Mouse (Mus musculus): Measurements from ENCODE around the gene Zfr.

Gene Zfr

DNA sequence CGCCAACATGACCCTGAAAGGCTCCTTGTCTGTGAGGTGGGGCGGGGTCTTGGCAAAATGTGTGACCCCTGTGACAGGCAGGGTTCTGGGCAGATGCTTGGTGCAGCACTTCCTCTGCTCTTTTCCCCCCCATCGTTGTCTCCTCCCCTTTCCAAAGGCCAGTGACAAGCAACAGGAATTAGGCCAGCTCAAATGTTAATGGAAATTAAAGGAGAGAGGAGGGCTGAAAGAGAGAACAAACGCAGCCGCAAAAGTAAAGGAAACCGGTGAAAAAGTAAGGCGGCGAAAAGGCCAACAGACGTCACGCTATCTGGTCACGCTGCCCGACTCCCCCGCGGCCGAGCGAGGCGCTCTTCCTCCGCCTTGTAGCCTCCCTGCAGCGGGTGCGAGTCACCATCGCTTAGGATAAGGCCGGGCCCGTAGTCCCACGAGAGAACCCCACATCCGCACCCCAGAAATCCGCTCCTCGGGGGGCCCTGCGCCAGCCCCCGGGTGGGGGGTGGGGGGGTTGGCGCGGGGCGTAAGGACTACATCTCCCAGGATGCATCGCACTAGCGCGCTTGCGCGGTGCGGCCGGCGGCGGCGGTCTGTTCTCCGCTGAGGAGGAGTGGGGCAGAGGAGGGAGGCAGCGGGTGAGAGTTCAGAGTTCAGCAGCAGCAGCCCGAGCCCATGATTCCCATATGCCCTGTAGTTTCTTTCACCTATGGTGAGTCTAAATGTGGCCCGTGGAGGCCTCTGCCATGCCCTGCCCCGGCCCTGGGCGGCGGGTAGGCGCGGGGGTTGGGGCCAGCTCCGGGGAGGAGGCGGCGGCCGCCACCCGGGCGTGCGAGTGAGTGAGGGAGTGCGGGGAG lies at the start of gene Zfr:
TSS of gene Zfr (plus strand) at position 590 of the 851 bp plus-strand sequence.
- DNase-seq (ENCODE audit: low read depth, low spot score), result peak; percentile 83

DNA sequence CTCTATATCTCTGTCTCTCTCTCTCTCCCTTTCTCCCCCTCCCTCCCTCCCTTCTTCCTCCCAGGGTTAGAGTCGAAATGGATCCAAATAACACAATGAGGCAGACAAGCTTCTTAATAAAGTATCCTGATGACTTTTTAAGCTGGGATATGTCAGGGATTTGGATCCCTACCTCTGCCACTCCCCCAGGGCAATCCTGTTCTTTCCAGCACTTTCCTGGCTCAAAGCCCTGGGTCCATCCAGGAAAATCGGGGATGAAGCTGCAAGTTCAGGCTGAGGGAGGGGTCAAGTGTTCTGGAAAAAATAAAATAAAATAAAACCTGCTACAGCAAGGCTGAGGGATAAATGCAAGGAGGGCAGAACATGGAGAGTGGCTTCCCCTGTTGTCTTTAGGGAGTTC lies 49.7 kb upstream of the Zfr start:
- DNase-seq (ENCODE audit: low read depth, low spot score), result no peak

DNA sequence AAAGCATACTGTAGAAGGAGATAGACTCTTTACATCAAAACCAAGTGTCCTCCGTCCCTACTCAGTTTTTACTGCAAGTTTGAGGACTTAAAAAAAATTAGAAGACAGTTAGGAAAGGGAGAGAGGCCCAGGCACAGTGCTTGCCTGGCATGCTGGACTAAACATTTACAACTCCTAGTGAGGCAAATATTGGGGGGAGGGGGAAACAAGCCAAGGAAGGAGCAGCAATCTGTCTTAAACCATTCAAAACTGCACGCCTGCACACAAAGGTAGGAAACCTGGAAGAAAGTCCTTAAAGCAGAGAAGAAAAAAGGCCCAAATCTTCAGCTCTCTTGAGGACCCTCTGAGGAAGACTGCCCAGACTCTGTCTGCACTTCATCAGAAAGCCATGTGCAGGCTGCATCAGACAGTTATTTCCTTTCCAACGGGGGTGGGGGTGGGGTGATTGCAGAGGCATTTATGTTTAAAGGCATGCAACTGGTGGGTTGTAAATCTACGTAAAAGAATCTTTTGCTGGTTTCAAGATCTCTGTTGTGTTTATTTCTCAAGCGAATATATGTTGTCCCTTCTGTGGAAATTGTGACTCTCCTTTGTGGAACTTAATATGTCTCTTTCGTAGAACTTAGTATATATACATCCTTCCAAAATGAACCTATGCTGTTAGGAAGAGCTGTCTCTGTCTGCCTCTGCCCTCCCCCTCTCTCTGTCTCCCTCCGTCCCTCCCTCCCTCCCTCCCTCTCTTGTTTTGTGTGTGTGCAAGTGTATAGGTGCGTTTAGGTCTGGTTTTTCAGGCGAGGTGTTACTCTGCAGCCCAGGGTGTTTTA lies 49.0 kb upstream of the Zfr start:
- DNase-seq (ENCODE audit: low read depth, low spot score), result peak; percentile 29

DNA sequence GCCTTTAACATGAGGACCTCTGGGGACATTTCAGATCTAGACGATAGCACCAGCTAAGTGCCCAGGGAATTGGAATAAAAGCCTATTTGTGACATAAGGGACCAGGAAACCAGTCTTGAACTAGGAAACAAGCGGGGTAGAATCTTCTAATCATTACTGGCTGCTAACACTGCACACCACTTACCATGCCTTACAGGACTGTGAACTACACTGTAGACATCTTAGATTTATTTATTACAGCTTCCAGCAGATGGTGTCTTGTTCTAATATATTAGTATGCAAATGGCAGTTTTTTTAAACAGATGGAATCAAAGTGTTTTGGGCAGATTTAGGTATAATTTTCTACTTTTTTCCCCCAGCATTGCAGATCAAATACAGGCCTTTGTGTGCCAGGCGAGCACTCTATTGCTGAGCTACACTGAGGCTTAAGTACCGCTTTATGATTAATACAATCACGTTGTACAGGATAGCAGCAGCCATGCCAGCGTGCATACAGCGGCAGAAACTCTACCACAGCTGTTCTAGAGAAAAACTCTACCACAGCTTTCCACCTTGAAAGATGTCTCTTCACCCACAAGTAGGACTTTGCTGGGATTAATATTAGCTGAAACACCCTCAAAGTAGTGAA lies 44.8 kb upstream of the Zfr start:
- DNase-seq (ENCODE audit: low read depth, low spot score), result no peak

DNA sequence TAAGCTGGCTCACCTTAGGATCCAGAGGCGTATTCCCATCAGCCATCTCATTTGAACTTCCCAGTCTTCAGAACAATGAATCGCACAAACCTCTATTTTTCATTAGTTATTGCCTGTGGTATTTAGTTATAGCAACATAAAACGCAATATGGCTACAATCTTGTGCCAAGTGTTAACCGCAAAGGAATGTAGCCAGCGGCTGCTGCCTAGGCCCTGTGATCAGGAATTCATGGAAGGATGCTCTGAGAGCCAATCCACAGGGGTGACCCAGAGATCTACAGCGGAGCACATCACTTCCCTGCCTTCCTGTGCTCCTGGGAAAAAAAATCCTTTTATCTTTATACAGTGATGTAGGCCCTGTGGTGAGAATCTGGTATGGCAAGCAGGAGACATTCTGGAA lies 43.2 kb upstream of the Zfr start:
- DNase-seq (ENCODE audit: low read depth, low spot score), result no peak

DNA sequence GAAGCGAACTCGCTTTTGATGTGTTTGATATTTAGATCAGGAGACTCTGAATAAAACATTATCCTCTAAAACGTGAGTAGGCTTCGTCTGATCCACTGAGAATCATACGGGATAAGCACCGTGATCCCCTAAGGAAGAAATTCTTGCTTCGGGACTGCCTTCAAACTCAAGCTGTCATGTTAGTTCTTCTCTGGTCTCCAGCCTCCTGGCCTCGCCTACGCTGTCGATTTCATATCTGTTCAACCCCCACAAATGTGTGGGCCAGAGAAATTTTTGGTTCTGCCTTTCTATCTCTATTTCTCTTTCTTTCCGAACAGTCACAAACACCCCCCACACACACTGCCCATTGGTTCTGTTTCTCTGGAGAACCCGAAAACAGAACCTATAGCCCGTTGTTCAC lies 35.3 kb upstream of the Zfr start:
- DNase-seq (ENCODE audit: low read depth, low spot score), result no peak

DNA sequence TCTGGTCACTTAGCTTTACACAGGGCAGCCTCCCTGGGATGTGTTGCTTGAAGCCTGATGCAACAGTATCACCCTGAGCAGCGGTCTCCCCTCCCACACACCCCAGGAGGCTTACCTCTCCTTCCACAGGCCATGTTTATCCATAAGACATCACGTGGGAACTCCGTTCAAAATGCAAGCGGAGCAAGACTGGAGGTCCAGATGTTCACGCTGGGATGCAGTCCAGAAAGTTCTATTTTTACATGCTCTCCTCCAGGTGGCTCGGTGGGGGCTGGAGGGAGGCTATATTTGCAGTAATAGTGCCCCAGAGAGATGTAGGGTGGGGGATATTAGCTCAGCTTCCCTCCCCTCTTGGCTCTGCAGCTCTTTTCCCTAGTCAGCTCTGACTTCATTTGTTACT lies 33.5 kb upstream of the Zfr start:
- no peak for DNase-seq (ENCODE audit: low read depth, low spot score)

DNA sequence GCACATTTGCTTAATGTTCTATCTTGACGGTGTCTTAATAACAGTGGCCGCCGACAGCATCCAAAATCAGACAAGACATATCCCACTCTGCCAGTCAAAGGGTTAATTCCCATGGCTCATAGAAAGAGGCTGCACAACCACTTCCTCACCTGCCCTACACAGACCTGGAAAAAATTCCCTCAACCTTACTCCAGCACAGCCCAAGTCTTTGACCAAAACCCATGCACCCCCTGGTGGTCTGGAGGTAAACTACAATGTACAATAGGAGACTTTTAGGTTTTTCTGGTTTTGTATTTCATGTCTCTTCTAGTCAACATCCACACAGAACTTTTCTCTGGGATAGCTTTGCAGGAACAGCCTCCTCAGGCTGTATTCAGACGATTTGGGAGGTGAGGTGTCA lies 32.8 kb upstream of the Zfr start:
- peak; percentile 37 for DNase-seq (ENCODE audit: low read depth, low spot score)

DNA sequence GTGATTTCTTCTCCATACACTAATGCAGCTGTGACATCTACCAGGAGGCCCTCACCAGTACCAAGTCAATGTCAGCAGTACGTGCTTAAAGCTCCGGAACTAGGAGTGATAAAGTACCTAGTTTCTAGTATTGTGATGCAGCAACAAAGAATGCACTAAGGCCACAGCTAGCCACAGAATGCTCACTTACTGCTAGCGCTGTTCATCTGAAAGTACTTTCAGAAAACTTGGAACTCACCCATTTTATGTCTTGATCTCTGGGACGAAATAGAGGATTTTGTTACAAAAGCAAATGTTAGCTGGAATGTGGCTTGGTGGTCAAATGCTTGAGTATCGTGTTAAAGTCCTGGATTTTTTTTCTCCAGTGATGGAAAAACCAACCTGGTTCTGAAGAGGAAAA lies 30.0 kb upstream of the Zfr start:
- no peak for DNase-seq (ENCODE audit: low read depth, low spot score)

DNA sequence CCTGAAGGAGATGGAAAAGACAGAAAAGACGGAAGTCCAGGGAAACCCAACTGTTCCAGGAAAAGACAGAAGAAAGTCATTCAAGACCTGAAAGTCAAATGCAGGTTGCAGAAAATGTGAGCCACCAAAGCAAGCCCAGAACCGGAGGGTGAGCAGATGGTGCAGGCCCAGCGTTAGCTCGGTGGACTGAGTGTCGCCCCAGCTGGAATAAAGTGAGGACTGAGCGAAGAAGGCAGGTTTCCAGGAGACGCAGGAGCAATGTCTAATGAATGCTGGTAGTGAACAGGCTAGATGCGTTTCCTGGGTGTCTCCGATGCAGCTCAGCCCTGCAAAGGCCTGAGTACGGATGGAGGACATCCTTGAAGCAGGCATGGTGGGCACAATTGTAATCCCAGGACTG lies 29.5 kb upstream of the Zfr start:
- DNase-seq (ENCODE audit: low read depth, low spot score), result no peak

DNA sequence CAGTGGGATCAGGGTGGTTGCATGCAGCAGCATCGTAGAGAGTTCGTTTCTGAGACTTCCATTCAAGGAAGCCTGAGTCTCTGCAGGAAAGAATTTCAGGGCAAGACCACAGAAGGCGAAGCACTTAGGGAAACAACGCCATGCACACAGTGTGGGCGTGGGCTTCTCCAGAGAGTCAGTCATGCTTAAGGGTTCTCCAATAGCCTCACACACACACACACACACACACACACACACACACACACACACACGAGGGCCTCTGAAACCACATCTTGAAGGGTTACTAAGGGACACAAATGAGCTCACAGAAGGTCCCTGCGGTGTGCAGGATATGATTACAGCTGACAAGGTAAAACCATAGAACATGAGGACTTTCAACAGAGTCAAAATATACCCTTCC lies 27.5 kb upstream of the Zfr start:
- DNase-seq (ENCODE audit: low read depth, low spot score), result no peak

DNA sequence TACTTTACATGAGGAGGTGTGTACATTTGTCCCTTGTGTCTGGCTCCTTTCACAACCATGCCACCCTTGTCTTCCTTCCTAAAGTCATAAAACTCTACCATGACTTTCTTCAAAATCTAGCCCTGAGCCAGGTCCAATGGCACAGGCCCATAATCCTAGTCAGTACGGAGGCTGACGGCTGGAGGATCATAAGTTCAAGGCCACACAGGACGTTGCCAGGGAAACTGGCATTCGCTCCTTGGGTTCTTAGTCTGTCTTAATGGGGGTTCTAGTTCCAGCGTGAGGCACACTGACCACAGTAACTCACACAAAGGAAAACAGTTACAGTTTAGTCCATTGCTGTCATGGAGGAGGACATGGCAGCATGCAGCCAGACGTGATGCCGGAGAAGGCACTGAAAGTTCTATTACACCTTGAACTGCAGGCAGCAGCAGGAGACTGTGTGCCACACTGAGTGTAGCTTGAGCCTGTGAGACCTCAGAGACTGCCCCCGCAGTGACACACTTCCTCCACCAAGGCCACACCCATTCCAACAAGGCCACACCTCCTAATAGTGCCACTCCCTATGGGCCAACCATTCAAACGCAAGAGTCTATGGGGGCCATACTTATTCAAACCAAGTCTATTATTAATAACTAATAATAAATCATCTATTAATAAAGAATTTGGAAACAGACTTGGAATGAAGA lies 26.5 kb upstream of the Zfr start:
- DNase-seq (ENCODE audit: low read depth, low spot score), result no peak

DNA sequence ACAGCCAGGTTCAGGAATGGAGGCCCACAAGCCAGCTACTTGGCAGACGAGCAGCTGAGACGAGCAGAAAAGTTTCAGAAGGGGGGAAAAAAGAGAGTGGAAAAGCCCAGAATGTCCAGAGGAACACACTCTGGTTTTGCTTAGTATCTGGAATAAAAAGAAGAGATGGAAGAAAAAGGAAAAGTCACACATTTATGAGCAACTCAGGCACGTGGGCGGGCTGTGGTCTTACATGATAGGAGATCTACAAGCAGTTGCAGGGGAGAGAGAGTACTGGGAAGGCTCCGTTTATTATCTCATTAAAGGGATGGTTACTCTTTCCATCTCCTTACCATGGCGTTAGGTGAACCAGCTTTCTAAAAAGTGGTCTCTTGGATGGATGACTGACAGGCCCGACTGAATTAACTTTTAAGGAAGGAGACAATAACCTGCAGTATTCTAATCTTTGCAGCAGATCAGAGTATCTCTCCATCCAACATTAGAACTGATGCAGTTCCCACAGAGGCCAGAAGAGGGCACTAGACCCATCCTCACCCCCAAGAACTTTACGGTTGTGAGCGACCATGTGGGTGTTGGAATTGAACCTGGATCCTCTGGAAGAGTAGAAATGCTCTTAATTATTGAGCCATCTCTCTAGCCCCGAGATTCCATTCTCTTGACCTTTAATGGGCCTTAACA lies 25.7 kb upstream of the Zfr start:
- no peak for DNase-seq (ENCODE audit: low read depth, low spot score)

DNA sequence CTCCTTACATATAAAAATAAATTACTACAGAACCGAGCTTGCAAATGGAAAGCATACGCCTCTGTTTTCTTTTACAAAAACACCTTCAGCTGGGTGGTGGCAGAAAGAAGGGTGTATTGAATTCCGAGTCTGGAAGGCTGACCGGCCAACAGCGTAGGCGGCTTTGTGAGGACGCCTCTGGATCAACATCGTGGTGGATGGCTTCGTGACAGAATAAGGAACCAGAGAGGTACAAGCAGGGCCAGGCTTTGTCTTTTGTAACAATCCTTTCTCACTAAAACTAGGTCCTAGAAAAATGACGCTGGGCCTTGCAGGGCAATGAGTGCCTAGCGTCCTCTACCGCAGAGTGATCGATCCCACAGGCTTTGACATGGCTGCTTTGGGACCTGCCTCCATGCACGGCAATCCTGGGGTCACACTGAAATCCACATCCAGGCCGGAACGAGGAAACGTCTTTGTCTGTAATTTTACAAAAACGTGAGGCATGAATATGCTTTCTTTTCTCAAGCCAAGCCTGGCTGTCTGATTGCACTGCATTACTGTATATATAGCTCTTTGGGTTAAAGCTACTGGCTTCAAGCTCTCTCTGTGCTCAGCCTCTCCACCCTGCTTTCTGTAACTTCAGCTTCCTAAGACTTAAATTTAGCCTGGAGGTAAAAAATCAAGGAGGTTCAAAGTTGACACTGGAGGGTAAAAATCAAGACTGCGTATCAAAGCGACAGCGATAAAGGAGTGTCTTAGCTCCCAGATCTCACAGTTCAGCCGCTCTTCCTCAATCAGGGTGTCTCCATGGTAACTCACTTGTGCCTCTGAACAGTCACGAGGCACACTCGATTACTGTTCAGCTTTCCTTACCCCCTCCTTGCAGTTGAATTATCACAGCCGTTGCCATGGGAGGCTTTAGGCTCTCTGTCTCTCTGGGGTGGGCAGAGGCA lies 24.3 kb upstream of the Zfr start:
- DNase-seq (ENCODE audit: low read depth, low spot score), result no peak

DNA sequence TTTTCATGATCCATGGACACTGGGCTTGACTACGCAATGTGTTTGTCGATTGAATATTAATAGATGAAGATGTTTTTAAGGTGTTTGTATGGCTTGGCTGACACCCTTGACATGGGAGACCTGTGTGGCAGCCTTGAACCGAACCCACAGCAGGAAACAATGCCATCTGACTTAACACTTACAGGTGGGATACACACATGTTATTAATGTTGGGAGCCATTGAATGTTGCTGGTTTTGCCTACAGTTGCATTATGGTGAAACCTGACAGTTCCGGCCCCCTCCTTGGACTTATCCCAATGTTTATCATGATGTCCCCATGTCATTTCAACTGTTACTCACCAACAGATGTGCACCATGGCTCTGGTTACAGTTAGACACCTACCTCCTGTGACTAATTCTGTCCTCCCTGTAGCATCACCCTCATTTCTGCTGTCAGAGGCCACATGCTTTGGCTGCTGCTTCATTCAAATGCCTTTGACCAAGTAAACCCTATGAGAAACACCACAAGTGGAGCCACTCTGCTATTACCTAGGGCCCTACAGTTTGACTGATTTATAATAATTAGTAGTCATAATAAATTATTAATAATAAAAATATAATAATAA lies 23.6 kb upstream of the Zfr start:
- no peak for DNase-seq (ENCODE audit: low read depth, low spot score)

DNA sequence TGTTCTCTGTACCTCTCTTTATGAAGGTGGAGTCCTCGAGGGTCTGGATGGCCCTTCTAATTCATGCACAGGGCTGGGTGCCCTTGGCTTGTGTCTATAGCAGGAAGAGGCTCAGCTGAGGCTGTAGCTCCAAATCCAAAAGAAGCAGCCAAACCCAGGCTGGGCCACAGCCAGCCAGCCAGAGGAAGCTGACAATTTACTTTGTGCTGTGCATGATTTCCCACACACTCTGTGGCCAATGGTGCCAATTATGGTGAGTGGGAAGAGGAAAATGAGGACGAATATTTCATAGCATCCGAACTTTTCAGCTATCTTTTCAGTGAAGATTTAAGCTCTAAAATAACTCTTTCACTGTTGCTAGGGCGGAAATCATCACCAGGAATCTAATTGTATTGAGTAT lies 21.2 kb upstream of the Zfr start:
- DNase-seq (ENCODE audit: low read depth, low spot score), result no peak

DNA sequence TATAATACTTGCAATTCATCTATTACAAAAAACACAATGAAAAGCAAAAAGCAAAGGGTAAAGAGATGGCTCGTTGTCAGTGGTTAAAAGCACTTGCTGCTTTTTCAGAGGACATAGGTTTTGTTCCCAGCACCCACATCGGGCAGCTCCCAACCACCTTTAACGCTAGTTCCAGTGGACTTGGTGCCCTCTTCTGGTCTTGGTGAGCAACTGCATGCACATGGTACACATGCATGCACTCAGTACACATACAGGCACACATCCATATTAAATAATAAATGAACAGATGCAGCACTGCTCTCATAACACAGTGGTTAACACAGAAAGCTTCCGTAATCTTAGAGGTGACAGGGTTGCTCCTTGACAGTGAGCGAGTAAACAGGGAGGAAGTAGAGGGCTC lies 20.3 kb upstream of the Zfr start:
- no peak for DNase-seq (ENCODE audit: low read depth, low spot score)

DNA sequence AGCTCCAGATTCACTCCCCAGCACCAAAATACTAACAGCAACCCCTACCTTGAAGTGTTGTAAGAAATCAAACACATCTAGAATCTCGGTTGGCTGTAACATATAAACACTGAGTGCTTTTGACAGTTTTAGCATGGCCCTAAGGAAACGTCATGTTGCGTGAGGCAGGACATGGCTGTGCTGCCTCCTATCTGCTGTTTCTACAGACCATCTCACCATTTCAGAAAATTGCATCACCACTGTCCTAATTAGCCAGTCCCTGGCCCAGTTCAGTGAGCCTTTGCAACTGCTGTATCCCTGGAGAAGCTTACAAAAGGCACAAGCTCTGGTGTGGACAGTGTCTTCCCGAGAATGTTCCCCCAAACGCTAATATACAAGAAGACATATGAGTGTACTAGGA lies 16.7 kb upstream of the Zfr start:
- no peak for DNase-seq (ENCODE audit: low read depth, low spot score)

DNA sequence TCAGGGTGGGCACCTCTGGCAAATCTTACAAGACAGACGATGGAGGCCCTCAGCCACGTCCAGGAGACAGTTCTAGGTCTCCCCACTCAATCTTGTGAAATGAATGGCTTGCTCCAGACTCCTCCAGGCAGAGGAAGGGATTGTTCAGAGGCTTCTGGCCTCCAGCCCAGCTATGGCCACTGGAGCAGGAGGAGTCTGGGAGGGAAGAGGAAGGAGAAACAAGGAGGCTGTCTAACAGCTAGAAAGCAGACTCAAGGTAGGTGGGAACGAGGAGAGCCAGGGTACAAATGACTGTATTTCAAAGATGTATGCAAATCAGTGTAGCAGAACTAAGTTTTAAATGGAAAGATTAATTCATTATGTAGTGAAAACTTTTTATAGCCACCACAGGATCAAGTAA lies 13.9 kb upstream of the Zfr start:
- DNase-seq (ENCODE audit: low read depth, low spot score), result no peak

DNA sequence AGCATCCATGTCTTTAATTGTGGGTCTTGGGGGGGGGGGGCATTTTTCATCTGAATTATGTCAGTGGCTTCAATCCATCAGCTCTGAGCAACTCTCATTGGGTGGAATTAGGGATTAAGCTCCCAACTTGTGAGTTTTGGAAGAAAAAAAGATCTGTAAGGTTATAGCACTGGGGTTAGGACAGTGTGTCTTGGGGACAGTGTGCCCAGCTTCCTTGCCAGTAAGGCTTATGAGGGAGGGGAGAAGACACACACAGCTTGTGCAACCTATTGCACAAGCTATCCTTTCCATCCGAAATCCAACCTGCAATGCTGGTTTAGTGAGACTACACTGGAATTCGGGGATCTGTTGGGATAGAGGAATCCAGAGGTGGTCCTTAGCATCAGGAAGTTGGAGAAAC lies 12.8 kb upstream of the Zfr start:
- no peak for DNase-seq (ENCODE audit: low read depth, low spot score)
